Comparison of ENCODE assay signal across 13 mouse cellular contexts in genomic region chr6:34901911-34902444, GRCm38 (mm10). TPM values are rescaled to one million over a fixed set of nuclear protein-coding genes. Genes with fewer than 3 reads are reported as not detected.
DNase-seq lines count a peak whose midpoint lies in the region; ATAC-seq and TF ChIP-seq lines count a peak whose summit lies in the region.
"Had no signal": no experiment of that assay in that cellular context is flagged by ENCODE, and none has a peak within 500 bp of the region (broad histone marks: within the 10 kb centered on the region; RNA-seq: fewer than 3 reads in every experiment).

No protein-coding gene starts in this region.

- no peak overlapping the region for H3K4me2 ChIP-seq in kidney, embryonic 15.5 days
- H3K4me2 ChIP-seq: embryonic facial prominence, embryonic 15.5 days; limb, embryonic 15.5 days had no signal

- no peaks in the 10 kb centered on the region for H3K27me3 ChIP-seq in heart, embryonic 10.5 days (ENCODE audit: insufficient read depth, poor library complexity, severe bottlenecking)
- H3K27me3 ChIP-seq in kidney, embryonic 15.5 days: no peaks in the 10 kb centered on the region
- H3K27me3 ChIP-seq: embryonic facial prominence, embryonic 15.5 days; limb, embryonic 15.5 days had no signal

- 0 out of 2 replicates have a peak overlapping the region, but pooled peaks have one; percentile 15 for H3K4me3 ChIP-seq in heart, embryonic 10.5 days
- H3K4me3 ChIP-seq in lung, adult 2 months (replicated peaks; ENCODE audit: extremely low read depth, low read depth, low read length): peak overlapping the region; percentile 19
- H3K4me3 ChIP-seq in kidney, embryonic 15.5 days (replicated peaks): no peak overlapping the region
- H3K4me3 ChIP-seq: embryonic facial prominence, embryonic 15.5 days; limb, embryonic 15.5 days had no signal

- no peak for TF ChIP-seq POLR2A in lung, adult 2 months (IDR thresholded peaks at IDR 0.05; ENCODE audit: borderline replicate concordance, extremely low read depth, low read depth, low read length)

- 40% methylated on average over 9 of the region's 9 CpGs for WGBS in heart, embryonic 10.5 days
- 36% methylated on average over 9 of the region's 9 CpGs for WGBS in lung, adult 2 months
- WGBS in kidney, embryonic 15.5 days: 69% methylated on average over 9 of the region's 9 CpGs

- peak; percentile 70 for ATAC-seq in CD4-positive, CD25-positive, alpha-beta regulatory T cell, adult 4 months
- ATAC-seq in kidney, embryonic 15.5 days (replicated peaks; ENCODE audit: low FRiP score): no peak; the same call in 1 of the 2 replicates

- H3K9me3 ChIP-seq in heart, embryonic 10.5 days: no peaks in the 10 kb centered on the region
- no peaks in the 10 kb centered on the region for H3K9me3 ChIP-seq in kidney, embryonic 15.5 days (replicated peaks)
- H3K9me3 ChIP-seq: embryonic facial prominence, embryonic 15.5 days; limb, embryonic 15.5 days had no signal

- no peak for DNase-seq in heart, embryonic 10.5 days (ENCODE audit: low spot score)
- no peak for DNase-seq in heart, adult 9 months (ENCODE audit: low spot score in 2 of 2)
- DNase-seq in lung, adult 2 months: no peak
- DNase-seq in lung, postnatal 14 days: no peak
- DNase-seq in lung, postnatal 36 days: peak; percentile 31
- no peak for DNase-seq in kidney, adult 11 months
- DNase-seq: cerebellum, adult 11-12 months; kidney, adult 18-20 months; right cerebral cortex, adult 18-20 months had no signal

- H3K9ac ChIP-seq in kidney, embryonic 15.5 days: no peak overlapping the region
- H3K9ac ChIP-seq: embryonic facial prominence, embryonic 15.5 days; limb, embryonic 15.5 days had no signal

- H3K27ac ChIP-seq in heart, embryonic 10.5 days: peak overlapping the region; percentile 74
- H3K27ac ChIP-seq in kidney, embryonic 15.5 days: no peak overlapping the region
- H3K27ac ChIP-seq: embryonic facial prominence, embryonic 15.5 days; limb, embryonic 15.5 days had no signal

- no peak for TF ChIP-seq CTCF in lung, adult 2 months (IDR thresholded peaks at IDR 0.05; ENCODE audit: insufficient read depth, low read length)

- peaks cover 72% of the 10 kb centered on the region for H3K36me3 ChIP-seq in heart, embryonic 10.5 days
- H3K36me3 ChIP-seq in kidney, embryonic 15.5 days: peaks cover 90% of the 10 kb centered on the region

- peaks cover 62% of the 10 kb centered on the region for H3K4me1 ChIP-seq in heart, embryonic 10.5 days
- peaks cover 3% of the 10 kb centered on the region; the same call in 1 of the 2 replicates for H3K4me1 ChIP-seq in lung, adult 2 months (ENCODE audit: control insufficient read depth, insufficient read depth, low read length)
- H3K4me1 ChIP-seq in kidney, embryonic 15.5 days: peaks cover 22% of the 10 kb centered on the region
- H3K4me1 ChIP-seq: embryonic facial prominence, embryonic 15.5 days; limb, embryonic 15.5 days had no signal

RNA-seq across cellular contexts. Expression of gene Wdr91, which starts 8.7 kb away (rescaled TPM):
- polyA plus RNA-seq in heart, embryonic 10.5 days (2016; fragmentation: Nextera tagmentation; extraction: Ambion mirVana): 12.6 and 13.0 TPM in 2 replicates
- 25.4 and 30.4 TPM in 2 replicates for polyA plus RNA-seq in lung, adult 2 months (2012; rRNA removed)
- polyA plus RNA-seq in CD4-positive, CD25-positive, alpha-beta regulatory T cell, adult 4 months (2017; shearing (Covaris generic)): 10 to 100 TPM; 20.0 to 30.1 TPM
- 9.9 and 11.8 TPM in 2 replicates for polyA plus RNA-seq in kidney, embryonic 15.5 days (2015; fragmentation: Nextera tagmentation; extraction: Ambion mirVana)

RNA-seq across cellular contexts. Expression of gene Stra8, which starts 18.0 kb away (rescaled TPM):
- polyA plus RNA-seq in heart, embryonic 10.5 days (2016; fragmentation: Nextera tagmentation; extraction: Ambion mirVana): not detected in 2 replicates
- polyA plus RNA-seq in lung, adult 2 months (2012; rRNA removed): not detected in 2 replicates
- under 1 TPM in 1 of 2 experiments, not detected in 1; 0.27 TPM for polyA plus RNA-seq in CD4-positive, CD25-positive, alpha-beta regulatory T cell, adult 4 months (2017; shearing (Covaris generic))
- polyA plus RNA-seq in kidney, embryonic 15.5 days (2015; fragmentation: Nextera tagmentation; extraction: Ambion mirVana): not detected in 2 replicates
- polyA plus RNA-seq: embryonic facial prominence, embryonic 15.5 days; limb, embryonic 15.5 days had no signal

RNA-seq across cellular contexts. Expression of gene Cyren, which starts 24.1 kb away (rescaled TPM):
- polyA plus RNA-seq in heart, embryonic 10.5 days (2016; fragmentation: Nextera tagmentation; extraction: Ambion mirVana): 13.7 and 16.5 TPM in 2 replicates
- polyA plus RNA-seq in lung, adult 2 months (2012; rRNA removed): 8.5 and 8.8 TPM in 2 replicates
- 1 to 10 TPM; 5.0 to 5.9 TPM for polyA plus RNA-seq in CD4-positive, CD25-positive, alpha-beta regulatory T cell, adult 4 months (2017; shearing (Covaris generic))
- 11.9 and 15.6 TPM in 2 replicates for polyA plus RNA-seq in kidney, embryonic 15.5 days (2015; fragmentation: Nextera tagmentation; extraction: Ambion mirVana)

RNA-seq across cellular contexts. Expression of gene Tmem140, which starts 39.0 kb away (rescaled TPM):
- 1.4 and 1.8 TPM in 2 replicates for polyA plus RNA-seq in heart, embryonic 10.5 days (2016; fragmentation: Nextera tagmentation; extraction: Ambion mirVana)
- 71.8 and 74.8 TPM in 2 replicates for polyA plus RNA-seq in lung, adult 2 months (2012; rRNA removed)
- polyA plus RNA-seq in CD4-positive, CD25-positive, alpha-beta regulatory T cell, adult 4 months (2017; shearing (Covaris generic)): 10 to 100 TPM; 21.8 to 22.6 TPM
- 1.9 and 2.3 TPM in 2 replicates for polyA plus RNA-seq in kidney, embryonic 15.5 days (2015; fragmentation: Nextera tagmentation; extraction: Ambion mirVana)
